Mouse (Mus musculus) hindbrain, embryonic 12.5 days (tissue): Measurements from ENCODE around the gene Raph1. TPM values are rescaled to one million over a fixed set of nuclear protein-coding genes. Genes with fewer than 3 reads are reported as not detected.

Experiments
- ATAC-seq: fragments of 200-750 bp; cut with Nextera tagmentation; 2 replicates; pipeline ENCODE4 v1.8.0; 2017; ENCODE audit warnings: moderate TSS enrichment; ENCODE audit not compliant: low FRiP score
- H3K27ac ChIP-seq: fragments of 300-500 bp; sonication (generic); 2 replicates; pipeline ENCODE4 v1.5.1; 2016; ENCODE audit warnings: mild to moderate bottlenecking
- H3K27me3 ChIP-seq: fragments of 300-500 bp; sonication (generic); 2 replicates; pipeline ENCODE4 v1.6.1; 2016; ENCODE audit warnings: mild to moderate bottlenecking
- H3K36me3 ChIP-seq: fragments of 300-500 bp; sonication (generic); 2 replicates; pipeline ENCODE4 v1.6.1; 2016; ENCODE audit warnings: mild to moderate bottlenecking
- H3K4me1 ChIP-seq: fragments of 300-500 bp; sonication (generic); 2 replicates; pipeline ENCODE4 v1.6.1; 2016
- H3K4me2 ChIP-seq: fragments of 300-500 bp; sonication (generic); replicated peaks from 2 replicates; pipeline ENCODE4 v1.6.1; 2016; ENCODE audit warnings: mild to moderate bottlenecking
- H3K4me3 ChIP-seq: fragments of 300-500 bp; sonication (generic); 2 replicates; pipeline ENCODE4 v1.5.1; 2016; ENCODE audit warnings: mild to moderate bottlenecking
- H3K9ac ChIP-seq: fragments of 300-500 bp; sonication (generic); 2 replicates; pipeline ENCODE4 v1.6.1; 2016; ENCODE audit warnings: mild to moderate bottlenecking, moderate library complexity
- H3K9me3 ChIP-seq: fragments of 300-500 bp; sonication (generic); replicated peaks from 2 replicates; pipeline ENCODE4 v1.6.1; 2016; ENCODE audit warnings: mild to moderate bottlenecking
- WGBS: fragments of 180-500 bp; shearing (Covaris S2); methylation state at CpG from one replicate; pipeline ENCODE4 v1.1.7; 2016; 5-methylcytosine and 5-hydroxymethylcytosine counted together
- polyA plus RNA-seq: library from polyadenylated mRNA; unstranded; fragments of >200 nt; fragmentation: Nextera tagmentation; extraction: Ambion mirVana; gene quantifications from 2 replicates; pipeline ENCODE4 v1.2.1, GENCODE M21; 2016

The Raph1 gene
- polyA plus RNA-seq, 1 experiment from 2014 or later, result 29.1 TPM

DNA sequence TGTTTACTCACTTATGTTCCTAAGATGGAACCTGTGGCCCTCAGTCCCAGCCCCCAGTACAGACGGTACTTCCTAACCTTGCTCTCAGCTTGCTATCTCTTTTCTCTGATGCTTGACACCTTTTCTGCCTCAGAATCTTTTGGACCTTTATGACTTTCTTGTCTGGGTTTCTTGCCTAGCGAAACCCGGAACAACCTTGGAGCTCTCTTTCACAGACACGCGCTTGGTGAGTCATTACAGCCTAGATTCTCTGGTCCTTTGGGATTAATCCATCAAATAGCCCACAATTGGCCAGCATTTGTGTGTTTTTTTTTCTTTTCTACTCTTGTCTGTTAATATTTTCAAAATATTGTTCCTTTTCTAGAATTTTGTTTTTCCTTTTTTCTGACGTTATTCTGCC is 26.2 kb upstream of the Raph1 start:
- H3K4me3 ChIP-seq, result no peak overlapping the region
- H3K9ac ChIP-seq, result no peak overlapping the region
- 93% methylated on average over 6 of the region's 6 CpGs for whole genome bisulfite sequencing
- no peaks in the 10 kb centered on the region for H3K27me3 ChIP-seq
- no peaks in the 10 kb centered on the region for H3K36me3 ChIP-seq
- no peak for ATAC-seq
- no peak overlapping the region for H3K27ac ChIP-seq
- H3K4me2 ChIP-seq, result no peak overlapping the region
- no peaks in the 10 kb centered on the region for H3K9me3 ChIP-seq
- H3K4me1 ChIP-seq, result peaks cover 3% of the 10 kb centered on the region; the same call in 1 of the 2 replicates

DNA sequence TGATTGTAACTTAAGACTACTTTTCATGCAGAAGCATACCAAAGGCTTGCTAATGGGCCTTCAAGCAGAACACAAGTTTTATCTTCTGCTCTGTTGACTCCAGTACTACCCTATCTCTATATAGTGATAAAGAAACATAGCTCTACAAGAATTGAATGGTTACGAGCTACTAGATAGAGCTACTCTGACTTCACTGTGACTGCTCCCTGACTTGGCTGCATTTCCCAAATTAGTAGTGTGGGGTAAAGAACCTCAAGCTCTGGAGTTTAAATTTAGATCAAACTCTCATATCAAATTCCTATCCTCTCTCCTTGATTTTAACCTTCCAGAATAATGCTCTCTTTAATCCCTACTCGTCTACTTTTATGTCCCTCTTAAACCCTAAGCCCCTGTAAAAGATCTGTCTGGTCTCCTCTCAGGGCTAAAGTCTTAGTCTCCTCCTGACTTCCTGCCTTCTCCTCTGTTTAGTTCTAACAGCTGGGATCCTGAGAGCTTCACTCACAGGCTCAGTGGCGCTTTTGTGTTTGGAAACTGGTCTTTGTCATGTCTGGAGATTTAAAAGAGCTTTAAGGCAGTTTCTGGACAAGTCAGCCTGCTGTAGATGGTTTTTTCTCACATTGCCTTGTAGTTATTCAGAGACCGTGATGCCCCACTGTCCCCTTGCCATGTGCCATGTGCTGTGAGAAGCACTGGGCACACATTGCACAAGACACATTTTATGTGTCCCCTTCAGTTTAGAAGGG is 22.2 kb upstream of the Raph1 start:
- Histone ChIP-seq H3K27ac (no peak overlapping the region), H3K4me3 (no peak overlapping the region), H3K4me2 (no peak overlapping the region), H3K9me3 (no peaks in the 10 kb centered on the region), H3K36me3 (no peaks in the 10 kb centered on the region), H3K9ac (no peak overlapping the region), H3K27me3 (no peaks in the 10 kb centered on the region), H3K4me1 (no peaks in the 10 kb centered on the region)
- 78% methylated on average over 4 of the region's 4 CpGs for WGBS
- no peak for ATAC-seq

DNA sequence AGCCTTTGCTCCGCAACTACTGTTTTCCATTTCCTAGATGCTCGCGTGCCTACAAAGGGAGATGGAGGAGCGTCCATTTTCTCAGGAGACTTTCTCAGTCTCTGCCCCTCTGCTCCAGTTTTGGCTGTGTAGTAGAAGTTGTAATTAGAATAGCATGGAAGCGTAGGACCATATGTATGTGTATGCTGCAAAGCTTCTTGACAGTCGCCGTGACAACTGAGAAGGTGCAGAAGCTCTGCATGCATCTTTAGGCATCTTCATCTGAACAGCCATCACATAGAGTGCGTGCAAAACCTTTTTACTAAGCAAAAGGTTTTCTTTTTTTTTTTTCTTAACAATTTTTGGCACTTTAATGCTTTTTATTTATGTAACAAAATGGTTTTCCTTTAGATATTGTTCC is 14.1 kb upstream of the Raph1 start:
- H3K4me3 ChIP-seq, result no peak overlapping the region
- H3K27ac ChIP-seq, result no peak overlapping the region
- WGBS, result 92% methylated on average over 8 of the region's 8 CpGs
- no peak overlapping the region for H3K9ac ChIP-seq
- no peaks in the 10 kb centered on the region for H3K27me3 ChIP-seq
- ATAC-seq, result no peak
- H3K9me3 ChIP-seq, result no peaks in the 10 kb centered on the region
- H3K4me2 ChIP-seq, result no peak overlapping the region
- no peaks in the 10 kb centered on the region for H3K36me3 ChIP-seq
- no peaks in the 10 kb centered on the region for H3K4me1 ChIP-seq

GRCm38 (mm10) chr1:60579886-60580285 is 13.0 kb upstream of the Raph1 start:
- no peak for ATAC-seq
- Histone ChIP-seq H3K27ac (no peak overlapping the region), H3K4me1 (no peaks in the 10 kb centered on the region), H3K4me2 (no peak overlapping the region), H3K36me3 (no peaks in the 10 kb centered on the region), H3K9me3 (no peaks in the 10 kb centered on the region), H3K4me3 (no peak overlapping the region), H3K9ac (no peak overlapping the region), H3K27me3 (no peaks in the 10 kb centered on the region)
- 69% methylated on average over 1 of the region's 1 CpGs for WGBS

DNA sequence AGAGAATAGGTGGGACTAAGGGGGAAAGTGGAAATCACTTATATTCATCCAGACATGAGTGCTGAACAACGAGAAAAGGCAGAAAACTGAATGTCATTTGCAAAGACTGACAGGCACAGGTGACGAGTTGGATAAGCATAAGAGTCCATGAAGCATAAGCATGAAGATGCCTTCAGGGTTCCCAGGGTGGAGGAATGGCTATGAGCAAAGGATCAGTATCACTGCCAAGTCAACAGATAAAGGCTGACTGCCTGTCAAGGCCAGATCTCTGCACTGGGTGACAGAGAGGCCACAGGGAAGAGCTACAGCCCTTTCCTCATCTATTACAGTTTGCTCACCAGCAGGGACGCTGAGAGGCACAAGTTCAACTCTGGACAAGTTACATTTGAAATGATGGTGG is 5.8 kb upstream of the Raph1 start:
- Histone ChIP-seq H3K9me3 (no peaks in the 10 kb centered on the region), H3K36me3 (no peaks in the 10 kb centered on the region), H3K4me2 (no peak overlapping the region), H3K9ac (no peak overlapping the region), H3K4me1 (no peaks in the 10 kb centered on the region), H3K4me3 (no peak overlapping the region), H3K27ac (no peak overlapping the region), H3K27me3 (no peaks in the 10 kb centered on the region)
- ATAC-seq, result no peak
- 75% methylated on average over 3 of the region's 3 CpGs for WGBS

DNA sequence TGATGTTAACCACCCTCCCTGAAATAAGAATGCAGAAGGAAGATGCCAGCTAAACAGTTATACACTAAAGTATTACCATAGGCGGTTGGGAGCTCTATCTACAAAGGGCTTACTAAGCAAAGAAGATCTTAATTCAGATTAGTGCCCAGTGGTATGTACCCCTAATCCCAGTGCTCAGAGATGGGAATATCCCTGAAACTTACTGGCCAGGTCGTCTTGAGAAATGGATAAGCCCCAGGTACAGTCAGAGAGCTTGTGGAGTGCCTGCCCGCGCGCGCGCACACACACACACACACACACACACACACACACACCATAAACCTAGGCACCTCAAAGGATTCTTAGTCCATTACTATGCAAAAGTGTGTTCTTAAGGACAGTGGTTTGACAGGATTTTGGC is 2.8 kb upstream of the Raph1 start:
- no peaks in the 10 kb centered on the region for H3K36me3 ChIP-seq
- no peak for ATAC-seq
- no peak overlapping the region for H3K27ac ChIP-seq
- no peaks in the 10 kb centered on the region for H3K27me3 ChIP-seq
- H3K9ac ChIP-seq, result no peak overlapping the region
- WGBS, result 90% methylated on average over 7 of the region's 7 CpGs
- H3K4me3 ChIP-seq, result no peak overlapping the region
- no peaks in the 10 kb centered on the region for H3K9me3 ChIP-seq
- H3K4me2 ChIP-seq, result no peak overlapping the region
- peaks cover 6% of the 10 kb centered on the region for H3K4me1 ChIP-seq

GRCm38 (mm10) chr1:60569210-60569609 is 2.3 kb upstream of the Raph1 start:
- H3K27ac ChIP-seq, result no peak overlapping the region
- H3K4me3 ChIP-seq, result no peak overlapping the region
- H3K4me2 ChIP-seq, result no peak overlapping the region
- no peak overlapping the region for H3K9ac ChIP-seq
- H3K9me3 ChIP-seq, result no peaks in the 10 kb centered on the region
- no peak for ATAC-seq
- no peaks in the 10 kb centered on the region for H3K27me3 ChIP-seq
- WGBS, result 66% methylated on average over 5 of the region's 5 CpGs
- peaks cover 10% of the 10 kb centered on the region for H3K4me1 ChIP-seq
- H3K36me3 ChIP-seq, result no peaks in the 10 kb centered on the region

DNA sequence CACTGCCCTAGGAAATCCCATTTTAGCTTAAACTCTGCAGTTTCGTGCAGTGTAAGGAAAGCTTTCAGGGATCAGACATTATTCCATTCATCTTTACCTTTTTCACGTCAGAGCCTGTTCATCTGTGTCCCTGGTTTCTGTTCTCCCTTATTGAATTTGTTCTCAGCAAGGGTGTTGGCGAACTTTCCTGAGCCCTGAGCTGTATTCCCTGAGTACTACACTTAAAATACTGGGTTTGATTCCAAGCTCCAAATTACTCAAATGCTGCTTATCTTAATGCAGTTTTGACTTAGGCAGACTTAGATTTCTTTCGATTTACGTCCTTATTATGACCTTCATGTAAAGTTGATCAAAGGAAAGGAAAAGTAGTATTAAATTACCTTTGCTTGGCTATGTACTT is 417 bp upstream of the Raph1 start:
- ATAC-seq, result no peak
- Histone ChIP-seq H3K4me2 (peak overlapping the region; percentile 76), H3K9me3 (no peaks in the 10 kb centered on the region), H3K4me3 (peak overlapping the region; percentile 96), H3K36me3 (peaks cover under 1% of the 10 kb centered on the region; the same call in 1 of the 2 replicates), H3K9ac (peak overlapping the region; percentile 94), H3K4me1 (peaks cover 10% of the 10 kb centered on the region), H3K27me3 (no peaks in the 10 kb centered on the region), H3K27ac (peak overlapping the region; percentile 98)
- whole genome bisulfite sequencing, result 25% methylated on average over 5 of the region's 5 CpGs

GRCm38 (mm10) chr1:60565931-60566630 is 823 bp downstream of the Raph1 start:
- Histone ChIP-seq H3K36me3 (peaks cover 9% of the 10 kb centered on the region; the same call in 1 of the 2 replicates), H3K4me2 (peak overlapping the region; percentile 76), H3K9me3 (no peaks in the 10 kb centered on the region; the same call in 1 of the 2 replicates), H3K4me1 (peaks cover 10% of the 10 kb centered on the region), H3K4me3 (peak overlapping the region; percentile 96), H3K27ac (peak overlapping the region; percentile 98), H3K9ac (peak overlapping the region; percentile 94), H3K27me3 (no peaks in the 10 kb centered on the region)
- ATAC-seq, result peak; percentile 78
- WGBS, result under 1% methylated on average over 52 of the region's 56 CpGs

- Histone ChIP-seq H3K4me3 (peak overlapping the region; percentile 96), H3K9ac (peak overlapping the region; percentile 94), H3K36me3 (peaks cover 11% of the 10 kb centered on the region; the same call in 1 of the 2 replicates), H3K27me3 (no peaks in the 10 kb centered on the region), H3K9me3 (peaks cover 4% of the 10 kb centered on the region; the same call in 1 of the 2 replicates), H3K4me1 (peaks cover 10% of the 10 kb centered on the region), H3K27ac (peak overlapping the region; percentile 98), H3K4me2 (peak overlapping the region; percentile 76)
- no peak for ATAC-seq
- 1% methylated on average over 13 of the region's 13 CpGs for WGBS
Observed at GRCm38 (mm10) chr1:60565270-60565920, 1.5 kb downstream of the Raph1 start.

DNA sequence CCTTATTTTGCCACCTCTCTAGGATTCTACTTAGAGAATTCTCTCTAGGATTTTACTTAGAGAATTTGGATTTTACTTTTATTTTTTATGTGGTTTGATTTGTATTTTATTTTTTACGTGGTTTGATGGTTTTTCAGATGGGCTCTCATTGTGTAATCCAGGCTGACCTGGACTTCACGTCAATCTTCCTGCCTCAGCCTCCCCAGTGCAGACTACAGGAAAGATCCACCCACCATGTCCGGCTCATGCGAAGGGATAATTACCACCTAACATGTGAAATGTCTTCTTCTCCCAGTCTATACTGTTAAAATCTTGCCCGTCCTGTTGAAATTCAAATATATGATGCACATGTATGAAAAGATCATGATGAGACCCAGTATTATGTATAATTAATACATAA is 2.2 kb downstream of the Raph1 start:
- Histone ChIP-seq H3K36me3 (peaks cover 11% of the 10 kb centered on the region; the same call in 1 of the 2 replicates), H3K9ac (no peak overlapping the region; the same call in 1 of the 2 replicates), H3K9me3 (peaks cover 4% of the 10 kb centered on the region; the same call in 1 of the 2 replicates), H3K4me2 (peak overlapping the region; percentile 76), H3K4me1 (peaks cover 10% of the 10 kb centered on the region), H3K27me3 (no peaks in the 10 kb centered on the region), H3K27ac (no peak overlapping the region), H3K4me3 (peak overlapping the region; percentile 96)
- no peak for ATAC-seq
- 82% methylated on average over 5 of the region's 5 CpGs for WGBS

- ATAC-seq, result no peak
- no peak overlapping the region for H3K4me2 ChIP-seq
- H3K4me1 ChIP-seq, result peaks cover 10% of the 10 kb centered on the region
- no peaks in the 10 kb centered on the region for H3K27me3 ChIP-seq
- no peak overlapping the region for H3K9ac ChIP-seq
- H3K36me3 ChIP-seq, result peaks cover 11% of the 10 kb centered on the region; the same call in 1 of the 2 replicates
- no peak overlapping the region for H3K27ac ChIP-seq
- peaks cover 4% of the 10 kb centered on the region; the same call in 1 of the 2 replicates for H3K9me3 ChIP-seq
- no peak overlapping the region for H3K4me3 ChIP-seq
Observed at GRCm38 (mm10) chr1:60563021-60563420, 3.9 kb downstream of the Raph1 start.
